Mouse (Mus musculus) liver, embryonic 14.5 days (tissue): ENCODE data around the gene Tmc8. TPM values are rescaled to one million over a fixed set of nuclear protein-coding genes. Genes with fewer than 3 reads are reported as not detected.

Experiments
- ATAC-seq: fragments of 200-750 bp; cut with Nextera tagmentation; 2 replicates; pipeline ENCODE4 v1.8.0; 2017; ENCODE audit warnings: moderate number of reproducible peaks, mild to moderate bottlenecking, moderate library complexity; ENCODE audit not compliant: insufficient read depth
- DNase-seq, 3 experiments: peaks; one replicate each; pipeline ENCODE4 v3.0.0-alpha.2; 2012 to 2013; ENCODE audit warnings: low read depth in 3 of 3, low spot score in 3 of 3
- H3K27ac ChIP-seq: fragments of 300-500 bp; sonication (generic); 2 replicates; pipeline ENCODE4 v1.5.1; 2014; ENCODE audit warnings: moderate library complexity, mild to moderate bottlenecking, control low read depth, inconsistent platforms
- H3K27me3 ChIP-seq: fragments of 300-500 bp; sonication (generic); 2 replicates; pipeline ENCODE4 v1.6.1; 2014; ENCODE audit warnings: mild to moderate bottlenecking, low read length, moderate library complexity; ENCODE audit not compliant: control insufficient read depth, insufficient read depth
- H3K36me3 ChIP-seq: fragments of 300-500 bp; sonication (generic); replicated peaks from 2 replicates; pipeline ENCODE4 v1.6.1; 2014; ENCODE audit warnings: low read depth; ENCODE audit not compliant: control insufficient read depth, insufficient read depth
- H3K4me1 ChIP-seq, 2 experiments: fragments of 200-500 bp in 1 of 2; fragments of 300-500 bp in 1 of 2; sonication (generic) in 1 of 2; replicated peaks; 2 replicates each; pipeline ENCODE4 v1.6.1; 2012 to 2014; ENCODE audit warnings: antibody characterized with exemption in 1 of 2, inconsistent platforms in 1 of 2, low read length in 1 of 2; ENCODE audit not compliant: control insufficient read depth in 2 of 2, insufficient read depth in 2 of 2
- H3K4me2 ChIP-seq: fragments of 300-500 bp; sonication (generic); 2 replicates; pipeline ENCODE4 v1.6.1; 2014; ENCODE audit warnings: low read depth, mild to moderate bottlenecking, control low read depth, moderate library complexity
- H3K4me3 ChIP-seq, 2 experiments: fragments of 200-500 bp in 1 of 2; fragments of 300-500 bp in 1 of 2; sonication (generic) in 1 of 2; 2 replicates each; pipeline ENCODE4 v1.5.1; 2012 to 2014; ENCODE audit warnings: low read depth in 2 of 2, low read length in 2 of 2, mild to moderate bottlenecking in 2 of 2, control low read depth in 1 of 2, inconsistent platforms in 1 of 2, moderate library complexity in 1 of 2; ENCODE audit not compliant: insufficient read depth in 1 of 2
- H3K9ac ChIP-seq: fragments of 300-500 bp; sonication (generic); replicated peaks from 2 replicates; pipeline ENCODE4 v1.6.1; 2014; ENCODE audit warnings: mild to moderate bottlenecking, control low read depth, moderate library complexity
- H3K9me3 ChIP-seq: fragments of 300-500 bp; sonication (generic); 2 replicates; pipeline ENCODE4 v1.6.1; 2016; ENCODE audit warnings: low read length, mixed read lengths; ENCODE audit not compliant: control insufficient read depth
- CTCF ChIP-seq: IDR thresholded peaks from 2 replicates; pipeline ENCODE4 v1.5.1; 2016; ENCODE audit warnings: antibody characterized with exemption, low read depth, control low read depth
- EP300 ChIP-seq: IDR thresholded peaks from 2 replicates; pipeline ENCODE4 v1.6.1; 2016; ENCODE audit warnings: antibody characterized with exemption, low read depth
- WGBS: fragments of 180-500 bp; shearing (Covaris S2); extraction: QIAGEN DNeasy Blood & Tissue Kit; methylation state at CpG from one replicate; pipeline ENCODE4 v1.1.7; 2014; ENCODE audit not compliant: insufficient replicate concordance; 5-methylcytosine and 5-hydroxymethylcytosine counted together
- polyA plus RNA-seq, 2 experiments: library from polyadenylated mRNA; depleted of rRNA in 1 of 2; stranded (reverse) in 1 of 2; unstranded in 1 of 2; fragments of >200 nt; fragmentation: Nextera tagmentation in 1 of 2; extraction: Ambion mirVana in 1 of 2; gene quantifications; 2 replicates each; pipeline versions ENCODE4 v1.2.1 to v1.2.3; 2012 to 2014

The Tmc8 gene
- polyA plus RNA-seq, 2 experiments: 9.9 to 29.8 TPM

- TF ChIP-seq CTCF: no peak
- no peak for TF ChIP-seq EP300
- H3K4me3 ChIP-seq: no peak overlapping the region; a peak in 1 of 4 replicates
- no peaks in the 10 kb centered on the region for H3K9me3 ChIP-seq
- ATAC-seq (no peak), DNase-seq (no peak)
- peaks cover 23% of the 10 kb centered on the region for H3K36me3 ChIP-seq
- H3K4me1 ChIP-seq: peaks cover 53 to 74% of the 10 kb centered on the region in 2 experiments
- H3K9ac ChIP-seq: no peak overlapping the region
- peak overlapping the region; percentile 90 for H3K4me2 ChIP-seq
- 77% methylated on average over 8 of the region's 8 CpGs for WGBS
- no peaks in the 10 kb centered on the region for H3K27me3 ChIP-seq
- H3K27ac ChIP-seq: no peak overlapping the region; the same call in 1 of the 2 replicates
Measured at GRCm38 (mm10) chr11:117826916-117827315, 45.0 kb downstream of the Tmc8 start.

- no peak for TF ChIP-seq EP300
- TF ChIP-seq CTCF: no peak
- Histone ChIP-seq H3K4me3 (no peak overlapping the region), H3K9me3 (no peaks in the 10 kb centered on the region), H3K9ac (peak overlapping the region; percentile 10; the same call in 1 of the 2 replicates), H3K4me2 (peak overlapping the region; percentile 90), H3K27ac (peak overlapping the region; percentile 6; the same call in 1 of the 2 replicates), H3K36me3 (peaks cover 20% of the 10 kb centered on the region), H3K4me1 (peaks cover 53 to 74% of the 10 kb centered on the region in 2 experiments), H3K27me3 (no peaks in the 10 kb centered on the region)
- WGBS: 62% methylated on average over 3 of the region's 3 CpGs
- ATAC-seq (no peak), DNase-seq (no peak)
Measured at GRCm38 (mm10) chr11:117827386-117827785, 45.5 kb downstream of the Tmc8 start.

GRCm38 (mm10) chr11:117828149-117828887, 46.4 kb downstream of the Tmc8 start:
- peak overlapping the region; percentile 45 for H3K4me2 ChIP-seq
- WGBS: 44% methylated on average over 18 of the region's 18 CpGs
- TF ChIP-seq EP300 (no peak), CTCF (no peak)
- no peak overlapping the region for H3K4me3 ChIP-seq
- ATAC-seq (no peak), DNase-seq (no peak)
- peaks cover 53 to 75% of the 10 kb centered on the region in 2 experiments for H3K4me1 ChIP-seq
- H3K27ac ChIP-seq: peak overlapping the region; percentile 79
- H3K27me3 ChIP-seq: no peaks in the 10 kb centered on the region
- H3K9ac ChIP-seq: no peak overlapping the region; the same call in 1 of the 2 replicates
- peaks cover 10% of the 10 kb centered on the region for H3K36me3 ChIP-seq
- H3K9me3 ChIP-seq: no peaks in the 10 kb centered on the region

GRCm38 (mm10) chr11:117828888-117829604, 47.2 kb downstream of the Tmc8 start:
- peak; percentile 32; the same call in 1 of the 2 replicates for ATAC-seq
- Histone ChIP-seq H3K9ac (peak overlapping the region; percentile 28), H3K27me3 (no peaks in the 10 kb centered on the region), H3K9me3 (no peaks in the 10 kb centered on the region), H3K4me2 (peak overlapping the region; percentile 45), H3K4me3 (no peak overlapping the region), H3K27ac (peak overlapping the region; percentile 79), H3K4me1 (peaks cover 48 to 72% of the 10 kb centered on the region in 2 experiments), H3K36me3 (peaks cover 3% of the 10 kb centered on the region)
- DNase-seq: no peak
- TF ChIP-seq EP300: peak; percentile 33
- TF ChIP-seq CTCF: no peak
- 7% methylated on average over 9 of the region's 9 CpGs for WGBS

GRCm38 (mm10) chr11:117829671-117830215, 47.9 kb downstream of the Tmc8 start:
- no peak for ATAC-seq
- Histone ChIP-seq H3K36me3 (no peaks in the 10 kb centered on the region), H3K4me1 (peaks cover 46 to 68% of the 10 kb centered on the region in 2 experiments), H3K4me3 (no peak overlapping the region), H3K9me3 (no peaks in the 10 kb centered on the region), H3K4me2 (peak overlapping the region; percentile 25), H3K9ac (peak overlapping the region; percentile 15; the same call in 1 of the 2 replicates), H3K27me3 (no peaks in the 10 kb centered on the region), H3K27ac (peak overlapping the region; percentile 79)
- no peak for TF ChIP-seq EP300
- TF ChIP-seq CTCF: no peak
- 63% methylated on average over 2 of the region's 2 CpGs for WGBS
- DNase-seq: no peak
